Comparison of ENCODE assay signal across 8 mouse cellular contexts in the genomic region with DNA sequence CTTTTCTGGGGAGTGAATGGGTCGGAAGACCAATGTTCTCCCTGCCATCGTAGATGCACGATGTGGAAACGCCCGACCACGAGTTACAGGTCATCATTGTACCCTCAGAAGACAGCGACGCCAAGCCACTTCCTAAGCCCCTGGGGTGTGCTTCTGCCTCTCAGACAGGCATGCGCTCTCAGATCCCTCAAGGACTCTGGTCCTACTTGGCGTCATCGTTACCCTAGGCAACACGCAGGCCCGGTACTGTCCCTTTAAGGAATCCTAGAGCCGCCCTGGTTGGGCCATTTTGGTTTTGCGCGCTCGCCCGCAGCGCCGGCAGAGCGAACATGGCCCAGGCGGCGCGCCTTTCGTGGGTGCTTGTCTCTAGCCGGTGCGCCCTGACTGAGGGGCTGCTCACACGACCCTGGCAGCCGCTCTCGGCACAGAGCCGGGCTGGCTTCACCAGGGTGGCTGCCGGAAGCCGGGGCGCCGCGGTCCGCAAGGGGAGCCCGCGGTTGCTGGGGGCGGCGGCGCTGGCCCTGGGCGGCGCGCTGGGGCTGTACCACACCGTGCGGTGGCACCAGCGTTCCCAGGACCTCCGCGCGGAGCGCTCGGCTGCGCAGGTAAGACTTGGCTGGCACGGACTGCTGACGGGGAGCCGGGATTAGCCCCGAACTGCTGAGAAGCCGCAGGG. TPM values are rescaled to one million over a fixed set of nuclear protein-coding genes. Genes with fewer than 3 reads are reported as not detected.
A peak's percentile ranks its signal among the peaks of the same experiment; 100 is the strongest.
DNase-seq lines count a peak whose midpoint lies in the region; ATAC-seq and TF ChIP-seq lines count a peak whose summit lies in the region.

No protein-coding gene starts in this region.

- ATAC-seq in megakaryocyte, adult 5-6 weeks (ENCODE audit: poor library complexity, severe bottlenecking): peak; percentile 74

- H3K27ac ChIP-seq in cortical plate, adult 2 months (ENCODE audit: insufficient read depth, low read length): peak overlapping the region; percentile 76

- H3K4me3 ChIP-seq in cortical plate, adult 2 months (ENCODE audit: insufficient read depth, low read length): peak overlapping the region; percentile 97

- DNase-seq in adipocyte (ENCODE audit: low spot score): peak; percentile 99
- DNase-seq in gastrocnemius, postnatal 10 days: peak; percentile 81
- DNase-seq in induced T-regulatory cell, adult 2 months (ENCODE audit: low read depth): peak; percentile 93
- DNase-seq in left cerebral cortex, adult 8-10 months (ENCODE audit: low spot score in 2 of 2): peak; percentile 90 to 94
- peak; percentile 95 for DNase-seq in right cerebral cortex, adult 18-20 months
- DNase-seq in urinary bladder, adult 2 months (ENCODE audit: low spot score): peak; percentile 82

- peaks cover 1% of the 10 kb centered on the region for H3K4me1 ChIP-seq in cortical plate, adult 2 months (ENCODE audit: control insufficient read depth, insufficient read depth, low read length)

- TF ChIP-seq CTCF in cortical plate, adult 2 months (IDR thresholded peaks at IDR 0.05; ENCODE audit: extremely low read depth, insufficient read depth, low read length): no peak

- TF ChIP-seq POLR2A in cortical plate, adult 2 months (IDR thresholded peaks at IDR 0.05; ENCODE audit: extremely low read depth, insufficient read depth, low read length): peak; percentile 84; the same call in 1 of the 2 replicates

RNA-seq across cellular contexts. Expression of a gene that starts 0.4 kb away (rescaled TPM):
- 57.9 and 63.4 TPM in 2 replicates for polyA plus RNA-seq in cortical plate, adult 2 months (2012; rRNA removed)
- 10 to 100 TPM; 38.1 to 40.7 TPM for total RNA-seq in gastrocnemius, postnatal 10 days (2021)
- 10 to 100 TPM; 46.9 to 51.4 (median 49.9) TPM for total RNA-seq in left cerebral cortex, adult 8-10 months (2022)
- 5.0 and 6.7 TPM in 2 replicates for total RNA-seq in megakaryocyte, adult 5-6 weeks (2015)
- 7.2 and 8.8 TPM in 2 replicates for total RNA-seq in megakaryocyte, adult 5-6 weeks (2017)
- 26.0 and 32.5 TPM in 2 replicates for polyA plus RNA-seq in urinary bladder, adult 2 months (2012; rRNA removed)

RNA-seq across cellular contexts. Expression of a gene that starts 8.0 kb away (rescaled TPM):
- polyA plus RNA-seq in cortical plate, adult 2 months (2012; rRNA removed): 0.25 and 0.58 TPM in 2 replicates
- 1 to 10 TPM; 3.5 to 6.7 TPM for total RNA-seq in gastrocnemius, postnatal 10 days (2021)
- under 1 TPM; 0.50 to 0.81 (median 0.63) TPM for total RNA-seq in left cerebral cortex, adult 8-10 months (2022)
- 3,591 and 4,679 TPM in 2 replicates for total RNA-seq in megakaryocyte, adult 5-6 weeks (2015)
- total RNA-seq in megakaryocyte, adult 5-6 weeks (2017): 682 and 1,100 TPM in 2 replicates
- polyA plus RNA-seq in urinary bladder, adult 2 months (2012; rRNA removed): 3.0 and 3.2 TPM in 2 replicates

RNA-seq across cellular contexts. Expression of a gene that starts 14.3 kb away (rescaled TPM):
- polyA plus RNA-seq in cortical plate, adult 2 months (2012; rRNA removed): 931 and 1,007 TPM in 2 replicates
- total RNA-seq in gastrocnemius, postnatal 10 days (2021): 10 to 100 TPM; 52.6 to 53.7 TPM
- total RNA-seq in left cerebral cortex, adult 8-10 months (2022): 100 to 1,000 TPM; 226 to 280 (median 259) TPM
- 30.4 and 38.4 TPM in 2 replicates for total RNA-seq in megakaryocyte, adult 5-6 weeks (2015)
- 29.1 and 32.3 TPM in 2 replicates for total RNA-seq in megakaryocyte, adult 5-6 weeks (2017)
- 101 and 129 TPM in 2 replicates for polyA plus RNA-seq in urinary bladder, adult 2 months (2012; rRNA removed)

RNA-seq across cellular contexts. Expression of a gene that starts 42.9 kb away (rescaled TPM):
- 1,325 and 1,395 TPM in 2 replicates for polyA plus RNA-seq in cortical plate, adult 2 months (2012; rRNA removed)
- total RNA-seq in gastrocnemius, postnatal 10 days (2021): 10 to 100 TPM; 18.9 to 25.7 TPM
- 1,000 to 10,000 TPM; 1,127 to 1,189 (median 1,146) TPM for total RNA-seq in left cerebral cortex, adult 8-10 months (2022)
- 0.47 TPM in 1 of 2 replicates, not detected in the other for total RNA-seq in megakaryocyte, adult 5-6 weeks (2015)
- not detected in 2 replicates for total RNA-seq in megakaryocyte, adult 5-6 weeks (2017)
- polyA plus RNA-seq in urinary bladder, adult 2 months (2012; rRNA removed): 99.6 and 113 TPM in 2 replicates

RNA-seq across cellular contexts. Expression of a gene that starts 44.0 kb away (rescaled TPM):
- polyA plus RNA-seq in cortical plate, adult 2 months (2012; rRNA removed): 171 and 184 TPM in 2 replicates
- 10 to 100 TPM; 31.2 to 47.2 TPM for total RNA-seq in gastrocnemius, postnatal 10 days (2021)
- total RNA-seq in left cerebral cortex, adult 8-10 months (2022): 10 to 100 TPM; 65.8 to 82.5 (median 75.7) TPM
- total RNA-seq in megakaryocyte, adult 5-6 weeks (2015): 56.3 and 67.0 TPM in 2 replicates
- total RNA-seq in megakaryocyte, adult 5-6 weeks (2017): 66.2 and 81.0 TPM in 2 replicates
- polyA plus RNA-seq in urinary bladder, adult 2 months (2012; rRNA removed): 120 and 125 TPM in 2 replicates

Comparison
In these comparisons a context has a peak if more than half of its experiments do, and no peak if none do; other contexts are left out.
1. Peak in every context shown above with its lines: DNase-seq, ATAC-seq, H3K4me3 ChIP-seq and H3K27ac ChIP-seq.
2. RNA of a gene that starts 8.0 kb away (total RNA-seq): 682 to 4,679 TPM in megakaryocyte, adult 5-6 weeks; 3.5 to 6.7 TPM in gastrocnemius, postnatal 10 days and 0.50 to 0.81 TPM in left cerebral cortex, adult 8-10 months; every median in the first group is over 10 times any median in the second.
3. RNA of a gene that starts 14.3 kb away (total RNA-seq): 226 to 280 TPM in left cerebral cortex, adult 8-10 months; 52.6 to 53.7 TPM in gastrocnemius, postnatal 10 days and 29.1 to 38.4 TPM in megakaryocyte, adult 5-6 weeks; every median in the first group is over 4 times any median in the second.